Mouse (Mus musculus) regulatory T cell (primary cell): ENCODE results near the gene Lrmda.

Experiments used
- in situ Hi-C: fragments of 300-600 bp; cut with MboI, MseI; formaldehyde crosslinking; loops from one replicate; pipeline ENCODE4 v1.15.1; 2025; ENCODE audit warnings: high pct_unique_total_duplicates

Gene Lrmda

GRCm38 (mm10) chr14:22845401-22845800 lies 825.9 kb downstream of the Lrmda start:
- in situ Hi-C loops: no loop called here

GRCm38 (mm10) chr14:22847011-22847786 lies 827.7 kb downstream of the Lrmda start:
- in situ Hi-C loops: no loop called here

GRCm38 (mm10) chr14:22849108-22849507 lies 829.6 kb downstream of the Lrmda start:
- in situ Hi-C loops: no loop called here

- in situ Hi-C loops: no loop called here
Measured at GRCm38 (mm10) chr14:22860631-22861030, 841.1 kb downstream of the Lrmda start.

GRCm38 (mm10) chr14:22864132-22864531 lies 844.6 kb downstream of the Lrmda start:
- in situ Hi-C loops: no loop called here

DNA sequence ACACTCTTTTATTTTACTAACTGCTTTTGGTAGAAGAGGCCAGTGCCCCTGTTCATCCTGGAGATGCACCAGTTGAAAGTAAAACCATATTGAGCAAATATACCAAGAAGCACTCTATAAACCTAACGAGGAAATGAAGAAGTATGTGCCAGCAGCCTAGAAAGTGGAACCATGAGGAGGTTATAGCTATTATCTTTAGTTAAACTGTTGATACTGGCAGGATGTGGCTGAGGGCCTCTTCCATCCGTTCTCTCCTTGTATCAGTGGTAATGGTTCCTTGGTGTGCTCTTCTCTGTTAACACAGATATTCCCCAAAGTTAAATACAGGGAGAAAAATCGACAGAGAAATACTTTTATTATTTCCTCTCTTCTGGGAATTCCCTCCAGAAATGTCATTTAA lies 855.1 kb downstream of the Lrmda start:
- in situ Hi-C loops: no loop called here

GRCm38 (mm10) chr14:22887182-22887581 lies 867.7 kb downstream of the Lrmda start:
- in situ Hi-C loops: no loop called here

DNA sequence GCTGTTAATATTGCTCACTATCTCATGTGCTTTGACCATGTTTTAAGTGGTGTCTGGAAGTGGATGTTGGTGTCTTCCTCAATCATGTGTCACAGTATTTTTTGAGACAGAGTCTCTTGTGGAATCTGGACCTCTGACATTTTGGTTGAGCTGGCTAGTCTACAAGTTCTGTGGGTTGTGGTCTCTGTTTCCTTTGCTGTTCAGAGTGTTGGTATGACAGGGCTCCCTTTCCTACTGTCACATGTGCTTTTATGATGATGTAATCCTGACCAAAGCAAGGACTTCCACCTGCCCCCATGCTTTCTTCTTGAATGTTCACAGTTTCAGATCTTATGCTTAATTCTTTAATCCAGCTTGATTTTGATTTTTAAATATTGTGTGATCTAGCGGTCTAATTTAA lies 879.8 kb downstream of the Lrmda start:
- in situ Hi-C loops: no loop called here

GRCm38 (mm10) chr14:22902116-22902515 lies 882.6 kb downstream of the Lrmda start:
- in situ Hi-C loops: no loop called here

DNA sequence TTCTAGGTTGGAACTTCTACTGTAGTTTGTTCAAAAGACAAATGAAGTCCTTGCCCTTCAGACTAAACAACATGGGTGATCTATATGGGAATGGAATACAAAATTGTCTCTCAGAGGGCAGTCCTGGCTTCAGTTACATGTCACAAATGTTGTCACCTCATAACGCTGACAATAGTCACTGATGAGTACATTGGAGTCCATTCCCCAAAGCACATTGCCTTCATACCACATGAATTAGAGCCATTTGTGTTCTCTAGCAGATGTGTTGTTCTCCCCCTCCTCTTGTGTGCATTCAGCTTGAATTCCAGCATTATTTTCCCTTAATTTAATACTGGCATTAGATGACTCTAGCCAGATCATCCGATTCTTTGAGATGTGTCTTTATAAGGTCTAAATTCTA lies 883.4 kb downstream of the Lrmda start:
- in situ Hi-C loops: no loop called here

DNA sequence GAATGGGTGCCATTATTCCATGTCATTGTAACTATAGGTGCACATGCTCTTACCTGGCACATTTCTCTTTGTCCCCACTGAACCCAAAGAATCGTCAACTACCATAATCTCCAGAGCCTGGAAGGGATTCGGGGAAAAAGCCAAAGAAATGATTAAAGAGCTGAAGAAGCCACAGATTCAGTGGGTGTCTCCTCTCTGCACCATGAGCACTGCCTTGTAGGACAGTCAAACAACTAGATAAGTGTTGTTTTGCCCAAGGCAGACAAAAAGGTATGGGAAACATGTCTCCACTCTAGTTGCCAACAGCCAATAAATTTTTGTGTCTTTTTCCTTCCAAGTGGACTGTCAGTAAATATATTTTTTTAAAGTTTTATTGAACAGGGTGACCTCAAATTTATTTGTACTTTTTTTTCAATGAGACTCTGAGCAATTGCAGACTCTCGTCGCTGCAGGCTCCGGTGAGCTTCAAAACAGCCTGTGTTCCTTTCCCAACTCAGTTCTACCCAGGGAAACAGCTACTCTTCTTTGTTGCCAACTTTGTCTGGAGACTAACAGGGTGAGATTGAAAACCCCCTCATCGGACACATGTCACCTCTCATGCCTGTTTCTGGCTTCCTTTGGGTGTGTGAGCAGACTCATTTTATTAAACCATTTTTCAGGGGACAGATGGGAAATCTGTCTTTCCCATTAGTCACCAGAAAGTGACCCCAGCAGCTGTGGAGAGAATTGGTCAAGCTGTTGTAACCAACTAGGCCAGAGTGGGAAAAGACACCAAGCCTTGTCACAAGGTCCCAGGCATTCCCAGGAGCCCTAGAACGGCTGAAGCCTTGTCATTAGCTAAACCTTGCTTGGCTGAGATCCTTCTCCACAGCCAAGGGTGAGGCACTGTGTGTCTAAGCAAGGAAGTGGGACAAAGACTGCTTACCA lies 886.5 kb downstream of the Lrmda start:
- in situ Hi-C loops: no loop called here

DNA sequence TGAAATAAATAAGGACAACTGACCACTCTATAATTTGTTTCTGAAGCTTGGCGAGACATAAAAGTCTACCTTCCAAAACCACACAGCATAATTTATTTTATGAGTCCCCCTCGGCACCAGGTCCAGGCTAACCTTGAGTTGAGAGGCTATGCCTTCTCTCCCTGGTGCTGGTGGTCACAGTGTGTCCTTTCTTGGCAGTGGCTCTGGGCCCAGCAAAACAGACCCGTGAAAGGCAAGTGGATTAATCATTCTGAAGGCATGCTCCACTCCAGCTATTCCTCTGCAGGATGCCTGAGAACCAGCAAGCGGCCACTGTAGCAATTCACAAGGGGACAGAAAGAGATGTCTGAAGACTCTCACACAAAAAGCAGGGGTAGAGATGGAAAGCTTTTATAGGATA lies 887.2 kb downstream of the Lrmda start:
- in situ Hi-C loops: no loop called here

DNA sequence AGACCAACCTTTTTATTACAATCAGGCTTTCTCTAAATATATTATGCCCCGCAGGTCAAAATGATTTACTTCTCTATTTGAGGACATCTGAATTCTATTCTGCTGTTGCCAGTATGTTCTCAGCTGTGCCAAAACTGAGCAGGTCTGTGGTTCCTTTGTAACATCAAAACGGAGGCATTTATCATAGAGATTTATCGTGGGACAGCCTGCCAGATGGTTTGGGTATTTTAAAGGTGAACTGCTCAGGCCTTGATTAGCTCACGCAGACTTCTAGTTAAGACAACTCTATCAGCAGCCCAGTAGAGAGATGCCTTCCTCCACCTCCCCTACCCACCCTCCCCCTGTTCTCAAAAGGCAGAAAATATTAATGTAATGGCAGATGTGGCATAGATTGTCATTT lies 887.7 kb downstream of the Lrmda start:
- in situ Hi-C loops: no loop called here

GRCm38 (mm10) chr14:22908006-22908405 lies 888.5 kb downstream of the Lrmda start:
- in situ Hi-C loops: no loop called here

GRCm38 (mm10) chr14:22915463-22915862 lies 896.0 kb downstream of the Lrmda start:
- in situ Hi-C loops: no loop called here

- in situ Hi-C loops: no loop called here
Measured at GRCm38 (mm10) chr14:22918499-22918898, 899.0 kb downstream of the Lrmda start.

DNA sequence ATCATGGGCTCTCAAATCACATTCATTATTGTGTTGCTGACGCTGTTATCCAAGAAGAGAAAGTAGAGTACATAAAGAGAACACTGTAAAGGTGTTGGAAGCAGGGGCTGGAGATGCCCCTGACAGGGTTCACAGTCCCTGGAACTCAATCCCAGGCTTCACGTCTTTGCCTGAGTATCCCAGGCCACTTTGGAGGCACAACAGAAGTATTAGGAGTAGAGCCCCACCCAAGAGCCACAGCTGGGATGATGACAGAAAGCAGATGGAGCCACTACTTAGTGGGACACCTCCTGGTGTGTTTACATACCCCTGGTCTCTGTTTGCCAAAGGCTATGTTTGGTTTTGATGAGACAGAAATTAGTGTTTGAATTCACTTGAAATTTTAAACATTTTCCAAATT lies 899.4 kb downstream of the Lrmda start:
- in situ Hi-C loops: no loop called here

DNA sequence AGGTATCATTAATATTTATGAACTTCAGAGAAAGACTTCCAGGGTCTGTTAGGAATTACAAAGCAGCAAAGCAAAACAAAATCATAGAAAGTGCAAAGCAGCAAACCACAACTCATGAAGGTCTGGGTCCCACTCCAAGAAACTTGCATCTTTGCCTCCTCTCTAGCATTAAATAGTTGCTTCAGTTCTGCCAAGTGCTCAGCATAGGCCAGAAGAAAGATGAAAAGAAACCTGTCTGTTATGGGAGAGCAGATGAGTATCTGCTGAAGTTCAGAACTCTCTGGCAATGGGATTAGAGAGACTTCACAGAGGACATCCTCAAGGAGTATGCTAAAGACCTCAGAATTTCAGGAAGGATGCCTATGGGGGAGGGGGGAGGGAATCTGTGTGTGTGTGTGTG lies 901.6 kb downstream of the Lrmda start:
- in situ Hi-C loops: no loop called here

- in situ Hi-C loops: no loop called here
Measured at GRCm38 (mm10) chr14:22921796-22922195, 902.3 kb downstream of the Lrmda start.

DNA sequence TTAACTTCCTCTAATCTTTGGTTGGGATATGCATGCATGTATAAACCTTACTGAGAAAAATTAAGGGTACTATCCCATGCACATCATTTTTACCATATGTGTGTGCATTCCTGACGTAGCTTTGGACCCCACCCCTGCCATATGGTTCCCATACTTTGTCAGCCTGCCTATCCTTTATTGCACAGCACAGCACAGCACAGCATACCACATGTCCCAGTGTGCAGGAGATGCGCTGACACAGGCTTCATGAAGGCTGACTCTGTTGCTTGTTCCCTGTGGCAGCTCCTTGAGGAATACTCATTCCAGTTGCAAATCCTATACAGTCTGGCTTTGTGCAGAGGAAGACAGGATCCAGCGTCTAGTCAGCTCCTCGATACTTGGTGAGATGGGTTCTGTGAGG lies 903.1 kb downstream of the Lrmda start:
- in situ Hi-C loops: no loop called here

DNA sequence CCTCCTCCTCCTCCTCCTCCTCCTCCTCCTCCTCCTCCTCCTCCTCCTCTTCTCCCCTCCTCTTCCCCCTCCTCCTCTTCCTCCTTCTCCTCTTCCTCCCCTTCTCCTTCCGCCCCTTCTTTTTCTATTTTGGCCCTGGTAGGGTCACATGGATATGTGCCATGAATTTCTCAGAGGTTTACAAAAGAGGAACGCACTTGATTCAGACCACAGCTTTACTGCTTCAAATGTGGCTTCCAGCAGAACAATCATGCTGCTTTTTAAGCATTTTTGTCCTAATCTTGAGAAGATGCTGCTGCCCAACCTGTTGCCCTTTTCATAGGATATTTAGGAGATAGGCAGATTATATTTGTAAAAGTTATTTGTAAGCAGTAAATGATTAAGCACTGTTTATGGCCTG lies 903.7 kb downstream of the Lrmda start:
- in situ Hi-C loops: no loop called here

GRCm38 (mm10) chr14:22928263-22928662 lies 908.8 kb downstream of the Lrmda start:
- in situ Hi-C loops: loop anchor here (25.0 kb wide), 1 partner anchor 816 kb away; no protein-coding TSS in a partner anchor

- in situ Hi-C loops: loop anchor here (25.0 kb wide), 1 partner anchor 816 kb away; no protein-coding TSS in a partner anchor
Measured at GRCm38 (mm10) chr14:22928683-22929082, 909.2 kb downstream of the Lrmda start.
